15 mouse cellular contexts compared by ENCODE assay signal in genomic region chr6:91020810-91021209, GRCm38 (mm10). TPM values are rescaled to one million over a fixed set of nuclear protein-coding genes. Genes with fewer than 3 reads are reported as not detected.
A peak's percentile ranks its signal among the peaks of the same experiment; 100 is the strongest.
DNase-seq lines count a peak whose midpoint lies in the region; ATAC-seq lines count a peak whose summit lies in the region.
"Had no signal": no experiment of that assay in that cellular context is flagged by ENCODE, and none has a peak within 500 bp of the region (broad histone marks: within the 10 kb centered on the region; RNA-seq: fewer than 3 reads in every experiment).

No protein-coding gene starts in this region.

- H3K9ac ChIP-seq in midbrain, embryonic 16.5 days (ENCODE audit: low read depth, low read length), result no peak overlapping the region
- no peak overlapping the region for H3K9ac ChIP-seq in midbrain, embryonic 11.5 days (ENCODE audit: low read length)
- no peak overlapping the region for H3K9ac ChIP-seq in hindbrain, embryonic 15.5 days
- no peak overlapping the region for H3K9ac ChIP-seq in neural tube, embryonic 15.5 days (replicated peaks)
- H3K9ac ChIP-seq: embryonic facial prominence, embryonic 15.5 days had no signal

- no peak overlapping the region for H3K4me3 ChIP-seq in midbrain, embryonic 16.5 days (ENCODE audit: low read depth, low read length)
- no peak overlapping the region for H3K4me3 ChIP-seq in midbrain, embryonic 11.5 days (ENCODE audit: low read depth, low read length)
- H3K4me3 ChIP-seq in hindbrain, embryonic 15.5 days, result no peak overlapping the region
- no peak overlapping the region for H3K4me3 ChIP-seq in neural tube, embryonic 15.5 days (replicated peaks)
- H3K4me3 ChIP-seq: embryonic facial prominence, embryonic 15.5 days had no signal

- no peak overlapping the region for H3K27ac ChIP-seq in midbrain, embryonic 16.5 days (ENCODE audit: low read length)
- no peak overlapping the region for H3K27ac ChIP-seq in midbrain, embryonic 11.5 days (ENCODE audit: low read depth, low read length)
- H3K27ac ChIP-seq in hindbrain, embryonic 15.5 days (replicated peaks), result peak overlapping the region; percentile 60
- H3K27ac ChIP-seq in neural tube, embryonic 15.5 days (replicated peaks), result peak overlapping the region; percentile 67; the same call in 1 of the 2 replicates
- H3K27ac ChIP-seq: embryonic facial prominence, embryonic 15.5 days had no signal

- no peak for DNase-seq in midbrain, embryonic 11.5 days (ENCODE audit: low spot score, missing footprints)
- DNase-seq in kidney, postnatal 14 days, result peak; percentile 30
- DNase-seq in right cerebral cortex, postnatal 10 days (ENCODE audit: low spot score in 2 of 2), result no peak
- DNase-seq in layer of hippocampus, adult 8-10 months (ENCODE audit: low spot score in 2 of 2), result no peak
- DNase-seq: adrenal gland, postnatal 25 days; cerebellum, adult 2 months; lung, adult 2 months; spleen, adult 18-20 months had no signal

- 69% methylated on average over 7 of the region's 7 CpGs for WGBS in midbrain, embryonic 16.5 days
- 89% methylated on average over 7 of the region's 7 CpGs for WGBS in midbrain, embryonic 11.5 days
- WGBS in hindbrain, embryonic 15.5 days, result 62% methylated on average over 7 of the region's 7 CpGs
- 66% methylated on average over 7 of the region's 7 CpGs for WGBS in neural tube, embryonic 15.5 days

- H3K4me2 ChIP-seq in midbrain, embryonic 16.5 days (ENCODE audit: low read length), result no peak overlapping the region
- H3K4me2 ChIP-seq in midbrain, embryonic 11.5 days, result no peak overlapping the region
- no peak overlapping the region for H3K4me2 ChIP-seq in hindbrain, embryonic 15.5 days
- H3K4me2 ChIP-seq in neural tube, embryonic 15.5 days, result no peak overlapping the region
- H3K4me2 ChIP-seq: embryonic facial prominence, embryonic 15.5 days; heart, embryonic 11.5 days had no signal

- peaks cover 11% of the 10 kb centered on the region for H3K36me3 ChIP-seq in midbrain, embryonic 16.5 days (ENCODE audit: control insufficient read depth, insufficient read depth, low read length)
- no peaks in the 10 kb centered on the region for H3K36me3 ChIP-seq in midbrain, embryonic 11.5 days (ENCODE audit: control insufficient read depth, insufficient read depth, low read length)
- peaks cover 4% of the 10 kb centered on the region; the same call in 1 of the 2 replicates for H3K36me3 ChIP-seq in hindbrain, embryonic 15.5 days
- H3K36me3 ChIP-seq in neural tube, embryonic 15.5 days, result peaks cover 25% of the 10 kb centered on the region
- H3K36me3 ChIP-seq: embryonic facial prominence, embryonic 15.5 days had no signal

- H3K9me3 ChIP-seq in midbrain, embryonic 16.5 days (replicated peaks; ENCODE audit: control insufficient read depth, low read length, poor library complexity, severe bottlenecking), result no peaks in the 10 kb centered on the region
- H3K9me3 ChIP-seq in midbrain, embryonic 11.5 days (ENCODE audit: control insufficient read depth, low read length), result no peaks in the 10 kb centered on the region
- H3K9me3 ChIP-seq in hindbrain, embryonic 15.5 days, result no peaks in the 10 kb centered on the region
- no peaks in the 10 kb centered on the region for H3K9me3 ChIP-seq in neural tube, embryonic 15.5 days (replicated peaks)
- H3K9me3 ChIP-seq: embryonic facial prominence, embryonic 15.5 days had no signal

- no peaks in the 10 kb centered on the region for H3K4me1 ChIP-seq in midbrain, embryonic 16.5 days (ENCODE audit: control insufficient read depth, insufficient read depth, low read length)
- no peaks in the 10 kb centered on the region for H3K4me1 ChIP-seq in midbrain, embryonic 11.5 days (ENCODE audit: control insufficient read depth, insufficient read depth, low read length)
- H3K4me1 ChIP-seq in hindbrain, embryonic 15.5 days (replicated peaks), result peaks cover 12% of the 10 kb centered on the region
- peaks cover 5% of the 10 kb centered on the region; the same call in 1 of the 2 replicates for H3K4me1 ChIP-seq in neural tube, embryonic 15.5 days

- ATAC-seq in midbrain, embryonic 16.5 days, result 0 out of 2 replicates have a peak, but pooled peaks have one; percentile 33
- ATAC-seq in midbrain, embryonic 11.5 days (ENCODE audit: low FRiP score), result no peak
- peak; percentile 63 for ATAC-seq in hindbrain, embryonic 15.5 days (ENCODE audit: low FRiP score, low read depth)
- peak; percentile 68 for ATAC-seq in neural tube, embryonic 15.5 days (ENCODE audit: low FRiP score)
- ATAC-seq in erythroid progenitor cell, adult 5-6 weeks (replicated peaks; ENCODE audit: low FRiP score, poor library complexity, severe bottlenecking), result no peak
- ATAC-seq: inflammation-experienced regulatory T-cells, adult 6 months had no signal

- no peaks in the 10 kb centered on the region for H3K27me3 ChIP-seq in midbrain, embryonic 16.5 days (ENCODE audit: control insufficient read depth, insufficient read depth, low read depth, low read length)
- H3K27me3 ChIP-seq in midbrain, embryonic 11.5 days (ENCODE audit: control insufficient read depth, insufficient read depth, low read length), result no peaks in the 10 kb centered on the region
- H3K27me3 ChIP-seq in hindbrain, embryonic 15.5 days, result no peaks in the 10 kb centered on the region
- no peaks in the 10 kb centered on the region for H3K27me3 ChIP-seq in neural tube, embryonic 15.5 days (replicated peaks)
- H3K27me3 ChIP-seq: embryonic facial prominence, embryonic 15.5 days had no signal

RNA-seq across cellular contexts. Expression of gene Iqsec1, which starts 32.3 kb away (rescaled TPM):
- 24.6 and 25.6 TPM in 2 replicates for polyA plus RNA-seq in midbrain, embryonic 16.5 days (2015; fragmentation: Nextera tagmentation; extraction: Ambion mirVana)
- 14.6 and 16.5 TPM in 2 replicates for polyA plus RNA-seq in midbrain, embryonic 11.5 days (2014; fragmentation: Nextera tagmentation; extraction: Ambion mirVana)
- 23.3 and 23.5 TPM in 2 replicates for polyA plus RNA-seq in hindbrain, embryonic 15.5 days (2015; fragmentation: Nextera tagmentation; extraction: Ambion mirVana)
- 19.7 and 21.5 TPM in 2 replicates for polyA plus RNA-seq in neural tube, embryonic 15.5 days (2015; fragmentation: Nextera tagmentation; extraction: Ambion mirVana)
- total RNA-seq in erythroid progenitor cell, adult 5-6 weeks (2015; ENCODE audit: low replicate concordance), result 88.0 and 89.4 TPM in 2 replicates
- total RNA-seq in erythroid progenitor cell, adult 5-6 weeks (2017; ENCODE audit: low replicate concordance), result 23.0 and 41.4 TPM in 2 replicates
- total RNA-seq in layer of hippocampus, adult 8-10 months (2022), result 100 to 1,000 TPM; 262 to 273 (median 267) TPM

Comparison
In these comparisons a context has a peak if more than half of its experiments do, and no peak if none do; other contexts are left out.
1. ATAC-seq: peak in midbrain, embryonic 16.5 days (single experiment), hindbrain, embryonic 15.5 days (single experiment) and neural tube, embryonic 15.5 days (single experiment); none in midbrain, embryonic 11.5 days (single experiment) and erythroid progenitor cell, adult 5-6 weeks (single experiment).
2. H3K27ac ChIP-seq: peak in hindbrain, embryonic 15.5 days (single experiment) and neural tube, embryonic 15.5 days (single experiment); none in midbrain, embryonic 16.5 days (single experiment) and midbrain, embryonic 11.5 days (single experiment).